Mouse (Mus musculus) limb, embryonic 10.5 days (tissue): ENCODE measurements around the gene Egfl8. TPM values are rescaled to one million over a fixed set of nuclear protein-coding genes. Genes with fewer than 3 reads are reported as not detected.

Source experiments
- DNase-seq: peaks from one replicate; pipeline ENCODE4 v3.0.0-alpha.2; 2017; ENCODE audit warnings: low spot score
- H3K27ac ChIP-seq: fragments of 300-500 bp; sonication (generic); 2 replicates; pipeline ENCODE4 v1.5.1; 2016; ENCODE audit warnings: mild to moderate bottlenecking
- H3K27me3 ChIP-seq: fragments of 300-500 bp; sonication (generic); 2 replicates; pipeline ENCODE4 v1.6.1; 2016; ENCODE audit warnings: low read depth, mild to moderate bottlenecking; ENCODE audit not compliant: poor library complexity, severe bottlenecking
- H3K36me3 ChIP-seq: fragments of 300-500 bp; sonication (generic); 2 replicates; pipeline ENCODE4 v1.6.1; 2016; ENCODE audit warnings: mild to moderate bottlenecking, moderate library complexity
- H3K4me1 ChIP-seq: fragments of 300-500 bp; sonication (generic); 2 replicates; pipeline ENCODE4 v1.6.1; 2016
- H3K4me3 ChIP-seq: fragments of 300-500 bp; sonication (generic); 2 replicates; pipeline ENCODE4 v1.5.1; 2016; ENCODE audit warnings: mild to moderate bottlenecking, moderate library complexity
- H3K9me3 ChIP-seq: fragments of 300-500 bp; sonication (generic); replicated peaks from 2 replicates; pipeline ENCODE4 v1.6.1; 2016; ENCODE audit warnings: mild to moderate bottlenecking
- WGBS: fragments of 180-500 bp; shearing (Covaris S2); methylation state at CpG from one replicate; pipeline ENCODE4 v1.1.7; 2016; 5-methylcytosine and 5-hydroxymethylcytosine counted together
- polyA plus RNA-seq: library from polyadenylated mRNA; unstranded; fragments of >200 nt; fragmentation: Nextera tagmentation; extraction: Ambion mirVana; gene quantifications from 2 replicates; pipeline ENCODE4 v1.2.1, GENCODE M21; 2016

The Egfl8 gene
- polyA plus RNA-seq, 1 experiment from 2014 or later = 2.2 TPM

GRCm38 (mm10) chr17:34655581-34655991 is 39.8 kb upstream of the Egfl8 start:
- Histone ChIP-seq H3K9me3 (no peaks in the 10 kb centered on the region), H3K36me3 (peaks cover 53% of the 10 kb centered on the region), H3K27ac (no peak overlapping the region), H3K4me3 (no peak overlapping the region), H3K27me3 (peaks cover 22% of the 10 kb centered on the region), H3K4me1 (peaks cover 29% of the 10 kb centered on the region)
- WGBS = 72% methylated on average over 4 of the region's 4 CpGs
- DNase-seq = no peak

GRCm38 (mm10) chr17:34655160-34655559 is 39.4 kb upstream of the Egfl8 start:
- no peak overlapping the region for H3K27ac ChIP-seq
- peaks cover 18% of the 10 kb centered on the region for H3K27me3 ChIP-seq
- WGBS = 84% methylated on average over 7 of the region's 7 CpGs

DNA sequence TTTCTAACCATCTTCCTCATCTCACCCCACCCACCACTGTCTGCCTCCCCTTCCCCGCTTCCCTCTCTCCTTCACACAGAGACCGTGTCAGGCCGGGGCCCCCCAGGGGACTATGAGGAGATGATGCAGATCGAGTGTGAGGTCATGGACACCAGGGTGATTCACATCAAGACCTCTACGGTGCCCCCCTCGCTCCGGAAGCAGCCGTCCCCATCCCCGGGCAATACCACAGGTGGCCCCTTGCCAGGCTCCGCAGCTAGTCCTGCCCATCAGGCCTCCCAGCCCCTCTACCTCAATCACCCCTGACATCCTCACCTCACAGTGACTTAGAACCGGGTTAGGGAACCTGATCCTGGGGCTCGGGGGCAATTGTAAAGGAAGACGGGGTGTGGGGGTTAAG is 38.6 kb upstream of the Egfl8 start:
- WGBS = 95% methylated on average over 13 of the region's 13 CpGs

More at GRCm38 (mm10) chr17:34655160-34655559, 39.4 kb upstream of the Egfl8 start:
- H3K4me1 ChIP-seq = peaks cover 25% of the 10 kb centered on the region
- no peaks in the 10 kb centered on the region for H3K9me3 ChIP-seq
- H3K36me3 ChIP-seq = peaks cover 58% of the 10 kb centered on the region
- no peak for DNase-seq
- no peak overlapping the region; the same call in 1 of the 2 replicates for H3K4me3 ChIP-seq

GRCm38 (mm10) chr17:34653746-34654285 is 38.0 kb upstream of the Egfl8 start:
- H3K9me3 ChIP-seq = no peaks in the 10 kb centered on the region
- peaks cover 71% of the 10 kb centered on the region for H3K36me3 ChIP-seq
- H3K4me1 ChIP-seq = peaks cover 26% of the 10 kb centered on the region
- H3K27me3 ChIP-seq = peaks cover 4% of the 10 kb centered on the region; the same call in 1 of the 2 replicates
- no peak overlapping the region for H3K27ac ChIP-seq
- H3K4me3 ChIP-seq = no peak overlapping the region
- peak; percentile 75 for DNase-seq
- 68% methylated on average over 9 of the region's 9 CpGs for WGBS

More for the DNA sequence above, 38.6 kb upstream of the Egfl8 start:
- no peak for DNase-seq
- H3K9me3 ChIP-seq = no peaks in the 10 kb centered on the region
- H3K4me1 ChIP-seq = peaks cover 25% of the 10 kb centered on the region
- H3K36me3 ChIP-seq = peaks cover 65% of the 10 kb centered on the region
- H3K4me3 ChIP-seq = no peak overlapping the region
- no peak overlapping the region for H3K27ac ChIP-seq
- H3K27me3 ChIP-seq = peaks cover 10% of the 10 kb centered on the region

DNA sequence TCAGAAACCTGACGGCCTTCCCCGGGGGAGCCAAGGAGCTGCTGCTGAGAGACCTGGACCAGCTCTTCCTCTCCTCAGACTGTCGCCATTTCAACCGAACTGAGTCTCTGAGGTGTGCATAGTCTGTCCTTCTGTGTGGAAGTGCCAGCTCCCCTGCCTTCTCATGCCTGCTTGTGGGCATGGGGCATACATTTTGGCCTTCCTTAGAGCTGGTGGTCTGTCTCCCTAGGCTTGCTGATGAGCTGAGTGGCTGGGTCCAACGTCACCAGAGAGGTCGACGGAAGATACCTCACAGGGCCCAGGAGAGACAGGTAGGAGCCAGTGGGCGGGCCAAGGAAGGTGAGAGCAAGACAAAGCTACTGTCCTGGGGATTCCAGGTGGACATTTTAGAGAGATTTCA is 37.2 kb upstream of the Egfl8 start:
- WGBS = 90% methylated on average over 8 of the region's 8 CpGs
- DNase-seq = no peak
- Histone ChIP-seq H3K4me1 (peaks cover 34% of the 10 kb centered on the region), H3K36me3 (peaks cover 75% of the 10 kb centered on the region), H3K9me3 (no peaks in the 10 kb centered on the region), H3K4me3 (no peak overlapping the region), H3K27ac (no peak overlapping the region), H3K27me3 (no peaks in the 10 kb centered on the region)

GRCm38 (mm10) chr17:34652546-34652945 is 36.8 kb upstream of the Egfl8 start:
- Histone ChIP-seq H3K9me3 (no peaks in the 10 kb centered on the region), H3K4me1 (peaks cover 37% of the 10 kb centered on the region), H3K4me3 (no peak overlapping the region), H3K36me3 (peaks cover 75% of the 10 kb centered on the region), H3K27me3 (no peaks in the 10 kb centered on the region), H3K27ac (no peak overlapping the region)
- WGBS = 93% methylated on average over 10 of the region's 10 CpGs
- DNase-seq = no peak

GRCm38 (mm10) chr17:34651507-34652221 is 35.9 kb upstream of the Egfl8 start:
- H3K9me3 ChIP-seq = no peaks in the 10 kb centered on the region
- no peaks in the 10 kb centered on the region for H3K27me3 ChIP-seq
- H3K36me3 ChIP-seq = peaks cover 75% of the 10 kb centered on the region
- peaks cover 29% of the 10 kb centered on the region for H3K4me1 ChIP-seq
- no peak overlapping the region for H3K4me3 ChIP-seq
- no peak overlapping the region for H3K27ac ChIP-seq
- no peak for DNase-seq
- WGBS = 54% methylated on average over 19 of the region's 19 CpGs

DNA sequence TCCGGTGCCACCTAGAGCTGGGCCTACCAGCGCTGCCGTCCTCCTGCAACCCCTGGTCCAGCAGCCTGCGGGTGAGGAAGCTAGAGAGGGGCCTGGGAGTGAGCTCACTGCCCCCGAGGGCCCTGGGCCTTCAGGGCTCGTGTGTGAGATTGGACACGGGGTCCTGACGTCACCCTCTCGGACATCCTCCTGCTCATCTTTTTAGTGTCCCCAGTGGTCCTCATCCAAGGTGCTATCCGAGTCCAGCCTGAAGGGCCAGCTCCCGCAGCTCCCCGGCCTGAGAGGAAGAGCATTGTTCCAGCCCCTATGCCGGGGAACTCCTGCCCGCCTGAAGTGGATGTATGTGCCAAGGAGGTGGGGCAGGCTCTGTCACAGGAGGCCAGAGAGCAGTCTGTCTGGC is 35.0 kb upstream of the Egfl8 start:
- Histone ChIP-seq H3K27me3 (no peaks in the 10 kb centered on the region), H3K9me3 (no peaks in the 10 kb centered on the region), H3K27ac (no peak overlapping the region), H3K4me3 (0 out of 2 replicates have a peak overlapping the region, but pooled peaks have one; percentile 3), H3K36me3 (peaks cover 78% of the 10 kb centered on the region), H3K4me1 (peaks cover 28% of the 10 kb centered on the region)
- 96% methylated on average over 14 of the region's 14 CpGs for WGBS
- no peak for DNase-seq

DNA sequence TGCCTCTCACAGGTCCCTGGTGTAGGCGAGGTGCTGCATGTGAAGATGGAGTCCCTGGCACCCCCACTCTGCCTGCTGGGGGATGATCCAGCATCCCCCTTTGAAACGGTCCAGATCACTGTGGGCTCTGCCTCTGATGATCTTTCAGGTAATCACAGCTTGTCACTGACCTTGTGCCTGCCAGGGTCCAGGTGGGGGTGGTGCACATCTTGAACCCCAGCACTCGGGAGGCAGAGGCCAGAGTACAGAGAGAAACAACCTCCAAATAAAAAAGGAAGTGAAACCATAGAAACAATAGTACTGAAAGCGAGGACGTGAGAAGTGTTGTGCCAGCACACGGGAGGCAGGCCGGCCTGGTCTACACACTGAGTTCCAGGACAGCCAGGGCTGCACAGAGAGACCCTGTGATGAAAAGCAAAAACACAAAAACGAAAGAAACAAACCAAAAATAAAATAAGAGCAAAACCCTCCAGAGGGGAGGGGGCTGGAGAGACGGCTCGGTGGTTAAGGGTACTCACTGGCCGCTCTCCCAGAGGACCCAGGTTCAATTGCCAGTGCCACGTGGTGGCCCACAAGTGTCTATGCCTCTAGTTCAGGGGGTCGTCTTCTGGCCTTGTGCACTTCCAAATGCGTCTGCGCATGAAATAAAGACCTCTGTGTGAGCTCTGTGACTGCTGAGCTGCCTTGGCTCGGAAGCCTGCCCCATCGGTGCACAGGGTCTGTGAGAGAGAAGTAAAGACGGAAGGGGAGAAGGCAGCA is 33.5 kb upstream of the Egfl8 start:
- Histone ChIP-seq H3K27ac (no peak overlapping the region), H3K36me3 (peaks cover 70% of the 10 kb centered on the region), H3K4me3 (no peak overlapping the region), H3K4me1 (peaks cover 31% of the 10 kb centered on the region), H3K27me3 (no peaks in the 10 kb centered on the region), H3K9me3 (no peaks in the 10 kb centered on the region)
- no peak for DNase-seq
- 92% methylated on average over 18 of the region's 18 CpGs for WGBS

DNA sequence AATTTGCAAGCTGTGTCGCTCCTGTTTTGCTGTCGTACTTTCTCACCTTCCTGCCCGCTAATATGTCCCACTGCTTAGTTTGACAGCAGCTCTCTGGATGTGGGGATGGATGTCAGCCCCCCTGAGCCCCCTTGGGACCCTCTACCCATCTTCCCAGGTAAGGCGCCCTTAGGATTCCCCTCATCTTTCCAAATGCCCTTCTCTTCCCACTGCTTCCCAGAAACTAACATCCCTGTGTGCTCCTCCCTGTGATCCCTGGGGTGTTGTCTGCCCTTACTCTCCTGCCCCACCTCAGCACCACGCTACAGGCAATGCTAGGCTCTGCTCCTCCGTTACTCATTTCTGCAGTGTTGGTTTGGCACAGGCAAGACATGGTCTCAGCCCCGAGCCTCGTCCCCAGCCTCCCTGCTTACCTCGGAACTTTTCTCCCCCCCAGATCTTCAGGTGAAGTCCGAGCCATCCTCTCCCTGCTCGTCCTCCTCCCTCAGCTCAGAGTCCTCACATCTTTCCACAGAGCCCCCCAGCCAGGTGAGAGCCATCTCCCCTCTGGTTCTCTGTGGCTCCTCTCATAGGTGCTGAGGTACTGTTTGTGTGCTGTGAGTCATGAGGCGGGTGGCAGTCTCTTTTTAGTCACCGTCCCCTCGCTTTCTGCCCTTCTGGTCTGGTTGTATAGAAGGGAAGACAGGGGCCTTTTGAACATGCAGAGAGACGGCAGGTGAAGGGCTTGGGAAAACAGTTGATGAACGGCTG is 32.5 kb upstream of the Egfl8 start:
- no peak overlapping the region for H3K27ac ChIP-seq
- WGBS = 86% methylated on average over 16 of the region's 16 CpGs
- no peaks in the 10 kb centered on the region for H3K27me3 ChIP-seq
- DNase-seq = no peak
- H3K4me3 ChIP-seq = peak overlapping the region; percentile 88
- H3K36me3 ChIP-seq = peaks cover 60% of the 10 kb centered on the region
- H3K9me3 ChIP-seq = no peaks in the 10 kb centered on the region
- H3K4me1 ChIP-seq = peaks cover 31% of the 10 kb centered on the region

DNA sequence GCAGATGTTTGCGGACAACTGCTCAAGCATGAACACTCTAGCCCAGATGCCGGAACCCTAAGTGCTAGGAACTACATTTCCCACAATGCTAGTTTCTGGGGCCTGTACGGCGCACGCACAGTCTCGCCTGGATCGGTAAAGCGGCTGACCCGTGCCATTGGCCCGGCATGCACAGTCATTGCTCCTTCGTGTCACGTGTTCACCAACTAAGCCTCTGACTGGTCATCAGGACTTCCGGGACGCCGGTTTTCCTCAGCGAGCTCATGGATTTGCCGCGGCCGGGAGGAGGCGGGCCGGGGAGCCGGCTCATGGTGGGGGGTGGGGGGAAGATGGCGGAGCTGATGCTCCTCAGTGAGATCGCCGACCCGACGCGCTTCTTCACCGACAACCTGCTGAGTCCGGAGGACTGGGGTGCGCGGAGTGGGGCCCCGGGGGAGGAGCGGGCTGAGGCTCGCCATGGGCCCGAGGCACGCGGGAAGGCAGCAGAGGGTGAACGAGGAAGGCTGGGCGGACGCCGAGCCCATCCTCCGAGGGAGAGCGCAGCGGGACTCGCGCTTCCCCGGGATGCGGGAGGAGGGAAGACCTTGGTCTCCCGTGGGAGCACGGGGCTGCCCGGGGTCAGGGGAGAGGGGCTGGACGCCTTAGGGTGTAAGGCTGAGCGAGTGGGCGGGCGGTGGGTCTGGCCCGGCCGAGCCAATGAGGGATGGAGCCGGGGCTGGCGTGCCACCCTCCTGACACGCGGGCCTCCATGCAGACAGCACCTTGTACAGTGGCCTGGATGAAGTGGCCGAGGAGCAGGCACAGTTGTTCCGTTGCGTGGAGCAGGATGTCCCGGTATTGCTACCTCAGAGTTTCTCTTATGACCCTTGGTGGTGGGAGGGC is 31.4 kb upstream of the Egfl8 start, which contains the start of gene Atf6b:
Atf6b (plus strand) TSS at position 241 of the 882 bp plus-strand sequence.
- DNase-seq = peak; percentile 93
- WGBS = 1% methylated on average over 66 of the region's 66 CpGs
- Histone ChIP-seq H3K27ac (peak within 1 kb of the TSS; percentile 91), H3K27me3 (no peaks in the 10 kb centered on the region), H3K4me3 (peak within 1 kb of the TSS; percentile 88), H3K36me3 (peaks cover 48% of the 10 kb centered on the region), H3K4me1 (peaks cover 31% of the 10 kb centered on the region), H3K9me3 (no peaks in the 10 kb centered on the region)
